Comparison of ENCODE assay signal across 9 mouse cellular contexts in genomic region chr3:67375063-67375462, GRCm38 (mm10). TPM values are rescaled to one million over a fixed set of nuclear protein-coding genes. Genes with fewer than 3 reads are reported as not detected.
DNase-seq lines count a peak whose midpoint lies in the region; ATAC-seq and TF ChIP-seq lines count a peak whose summit lies in the region.
"Had no signal": no experiment of that assay in that cellular context is flagged by ENCODE, and none has a peak within 500 bp of the region (broad histone marks: within the 10 kb centered on the region; RNA-seq: fewer than 3 reads in every experiment).

Gm17402 (minus strand) TSS chr3:67375163.

- no peaks in the 10 kb centered on the region for H3K36me3 ChIP-seq in kidney, postnatal 0 days (ENCODE audit: insufficient read depth, low read length)
- no peaks in the 10 kb centered on the region for H3K36me3 ChIP-seq in embryonic facial prominence, embryonic 13.5 days
- no peaks in the 10 kb centered on the region for H3K36me3 ChIP-seq in intestine, embryonic 14.5 days (ENCODE audit: control insufficient read depth, insufficient read depth, low read length)
- no peaks in the 10 kb centered on the region for H3K36me3 ChIP-seq in myocyte (ENCODE audit: control insufficient read depth, insufficient read depth)

- no peak for TF ChIP-seq CTCF in kidney, postnatal 0 days (IDR thresholded peaks at IDR 0.05; ENCODE audit: low read depth)

- ATAC-seq in kidney, postnatal 0 days (replicated peaks; ENCODE audit: low FRiP score, low read depth) = no peak
- ATAC-seq in embryonic facial prominence, embryonic 13.5 days (ENCODE audit: insufficient number of reproducible peaks, insufficient read depth, low FRiP score, low TSS enrichment, low read depth) = no peak
- ATAC-seq in intestine, embryonic 14.5 days (replicated peaks; ENCODE audit: low FRiP score, low TSS enrichment, low read depth) = no peak

- no peaks in the 10 kb centered on the region for H3K9me3 ChIP-seq in kidney, postnatal 0 days (replicated peaks; ENCODE audit: low read length)
- H3K9me3 ChIP-seq in embryonic facial prominence, embryonic 13.5 days = no peaks in the 10 kb centered on the region
- H3K9me3 ChIP-seq in intestine, embryonic 14.5 days (ENCODE audit: control insufficient read depth, low read length) = no peaks in the 10 kb centered on the region

- no peak for DNase-seq in kidney, postnatal 0 days (ENCODE audit: low spot score)
- DNase-seq in kidney, adult 9 months = no peak
- no peak for DNase-seq in intestine, embryonic 14.5 days (ENCODE audit: low spot score)
- no peak for DNase-seq in layer of hippocampus, adult 11-12 months (ENCODE audit: low spot score)
- DNase-seq in right cerebral cortex, adult 2 months (ENCODE audit: low spot score in 2 of 2) = no peak
- no peak for DNase-seq in lung, postnatal 36 days

- no peak for TF ChIP-seq POLR2A in myocyte (IDR thresholded peaks at IDR 0.05; ENCODE audit: insufficient read length, low read depth)

- no peak within 1 kb of the TSS for H3ac ChIP-seq in myocyte (ENCODE audit: control insufficient read depth, insufficient read length)

- no peaks in the 10 kb centered on the region for H3K79me2 ChIP-seq in myocyte (ENCODE audit: control insufficient read depth, insufficient read depth)

- peak within 1 kb of the TSS; percentile 37 for H3K4me3 ChIP-seq in kidney, postnatal 0 days (replicated peaks; ENCODE audit: low read depth, low read length)
- peak within 1 kb of the TSS; percentile 53 for H3K4me3 ChIP-seq in embryonic facial prominence, embryonic 13.5 days
- peak within 1 kb of the TSS; percentile 43 for H3K4me3 ChIP-seq in intestine, embryonic 14.5 days (ENCODE audit: low read depth, low read length)
- H3K4me3 ChIP-seq in myocyte = no peak within 1 kb of the TSS

- peak within 1 kb of the TSS; percentile 83 for H3K4me2 ChIP-seq in kidney, postnatal 0 days (ENCODE audit: low read length)
- H3K4me2 ChIP-seq in embryonic facial prominence, embryonic 13.5 days = peak within 1 kb of the TSS; percentile 84
- peak within 1 kb of the TSS; percentile 69 for H3K4me2 ChIP-seq in intestine, embryonic 14.5 days (ENCODE audit: low read length)
- peak within 1 kb of the TSS; percentile 68 for H3K4me2 ChIP-seq in myocyte (ENCODE audit: low read depth)

- no peak within 1 kb of the TSS for H3K27ac ChIP-seq in kidney, postnatal 0 days
- H3K27ac ChIP-seq in embryonic facial prominence, embryonic 13.5 days = no peak within 1 kb of the TSS
- no peak within 1 kb of the TSS for H3K27ac ChIP-seq in intestine, embryonic 14.5 days (ENCODE audit: low read depth)

- WGBS in kidney, postnatal 0 days = 19% methylated on average over 3 of the region's 3 CpGs
- WGBS in embryonic facial prominence, embryonic 13.5 days = 57% methylated on average over 3 of the region's 3 CpGs
- 34% methylated on average over 3 of the region's 3 CpGs for WGBS in intestine, embryonic 14.5 days

- 0 out of 2 replicates have a peak, but pooled peaks cover 3% of the 10 kb centered on the region for H3K27me3 ChIP-seq in kidney, postnatal 0 days (ENCODE audit: insufficient read depth, low read length)
- peaks cover 20% of the 10 kb centered on the region for H3K27me3 ChIP-seq in embryonic facial prominence, embryonic 13.5 days
- peaks cover 13% of the 10 kb centered on the region; the same call in 1 of the 2 replicates for H3K27me3 ChIP-seq in intestine, embryonic 14.5 days (replicated peaks; ENCODE audit: control insufficient read depth, insufficient read depth, low read length)
- H3K27me3 ChIP-seq in myocyte (ENCODE audit: control insufficient read depth, insufficient read depth, insufficient read length) = peaks cover 10% of the 10 kb centered on the region

- no peaks in the 10 kb centered on the region for H3K4me1 ChIP-seq in kidney, postnatal 0 days (replicated peaks; ENCODE audit: insufficient read depth, low read length)
- H3K4me1 ChIP-seq in embryonic facial prominence, embryonic 13.5 days = 0 out of 2 replicates have a peak, but pooled peaks cover 4% of the 10 kb centered on the region
- no peaks in the 10 kb centered on the region for H3K4me1 ChIP-seq in intestine, embryonic 14.5 days (replicated peaks; ENCODE audit: control insufficient read depth, insufficient read depth, low read length)

- peak within 1 kb of the TSS; percentile 37; the same call in 1 of the 2 replicates for H3K9ac ChIP-seq in kidney, postnatal 0 days (ENCODE audit: low read depth, low read length)
- H3K9ac ChIP-seq in embryonic facial prominence, embryonic 13.5 days = peak within 1 kb of the TSS; percentile 71
- peak within 1 kb of the TSS; percentile 34 for H3K9ac ChIP-seq in intestine, embryonic 14.5 days (ENCODE audit: low read length)

TF ChIP-seq in myocyte, 11 proteins besides CTCF, POLR2A, EP300 and RAD21:
- no peak for TF ChIP-seq TCF3 (IDR thresholded peaks at IDR 0.05; ENCODE audit: insufficient read length, low read depth)
- TF ChIP-seq CEBPB (IDR thresholded peaks at IDR 0.05; ENCODE audit: insufficient read depth, poor library complexity, severe bottlenecking) = no peak
- no peak for TF ChIP-seq USF1 (IDR thresholded peaks at IDR 0.05; ENCODE audit: low read depth)
- no peak for TF ChIP-seq MYOG (IDR thresholded peaks at IDR 0.05; ENCODE audit: control insufficient read depth in 1 of 3, insufficient read depth in 1 of 3, insufficient read length in 2 of 3, low read depth in 2 of 3)
- no peak for TF ChIP-seq SRF (IDR thresholded peaks at IDR 0.05; ENCODE audit: control insufficient read depth, insufficient read length, low read depth)
- TF ChIP-seq MAX (IDR thresholded peaks at IDR 0.05; ENCODE audit: low read depth) = no peak
- TF ChIP-seq E2F4 (IDR thresholded peaks at IDR 0.05; ENCODE audit: insufficient read depth) = no peak
- TF ChIP-seq POLR2AphosphoS2 (IDR thresholded peaks at IDR 0.05; ENCODE audit: insufficient read length, low read depth) = no peak
- no peak for TF ChIP-seq MYOD1 (IDR thresholded peaks at IDR 0.05; ENCODE audit: control insufficient read depth in 1 of 3, insufficient read length in 2 of 3, low read depth in 2 of 3)
- TF ChIP-seq REST (IDR thresholded peaks at IDR 0.05; ENCODE audit: insufficient read depth, insufficient read length) = no peak
- TF ChIP-seq TCF12 (IDR thresholded peaks at IDR 0.05; ENCODE audit: insufficient read depth, poor library complexity, severe bottlenecking) = no peak

RNA-seq across cellular contexts. Expression of gene Gm17402, which starts in this region (rescaled TPM):
- polyA plus RNA-seq in kidney, postnatal 0 days (2015; fragmentation: Nextera tagmentation; extraction: Ambion mirVana) = not detected in 2 replicates
- not detected in 2 replicates for polyA plus RNA-seq in embryonic facial prominence, embryonic 13.5 days (2015; fragmentation: Nextera tagmentation; extraction: Ambion mirVana)
- not detected in 2 replicates for polyA plus RNA-seq in intestine, embryonic 14.5 days (2014; fragmentation: Nextera tagmentation; extraction: Ambion mirVana)
- not detected for polyA plus RNA-seq in myocyte (2012; fragmentation: generic; extraction: Trizol)
- polyA plus RNA-seq: urinary bladder, adult 2 months had no signal
